Mouse (Mus musculus): ENCODE measurements around the gene Med21.

GRCm38 (mm10) chr6:146653197-146653596, 10.8 kb downstream of the Med21 start:
- TF ChIP-seq POLR2A (IDR thresholded peaks at IDR 0.05; ENCODE audit: low read depth, low read length) (no peak), CTCF (IDR thresholded peaks at IDR 0.05; ENCODE audit: borderline replicate concordance, insufficient read depth, low read length) (no peak)
